Mouse (Mus musculus) neutrophil, adult 5-6 weeks (primary cell): ENCODE data around the gene Cst8. TPM values are rescaled to one million over a fixed set of nuclear protein-coding genes. Genes with fewer than 3 reads are reported as not detected.
A peak's percentile ranks its signal among the peaks of the same experiment; 100 is the strongest.
"Not testable (repeated sequence)": the region's sequence is repeated elsewhere in the genome, so short reads cannot be mapped to it uniquely, and the experiment has no call there.

Source experiments
- ATAC-seq: fragments of 151-379, 151-347 bp; 2 replicates; pipeline ENCODE4 v1.8.0; 2017; ENCODE audit warnings: mild to moderate bottlenecking, moderate TSS enrichment; ENCODE audit not compliant: insufficient number of reproducible peaks, poor library complexity, low FRiP score, severe bottlenecking; ENCODE audit errors: extremely low read depth
- total RNA-seq: library from RNA; stranded (forward); fragments of 200-1000 nt; gene quantifications from 2 replicates; pipeline ENCODE4 v1.2.3, GENCODE M21; 2017

The Cst8 gene
- total RNA-seq, result not detected in 2 replicates

DNA sequence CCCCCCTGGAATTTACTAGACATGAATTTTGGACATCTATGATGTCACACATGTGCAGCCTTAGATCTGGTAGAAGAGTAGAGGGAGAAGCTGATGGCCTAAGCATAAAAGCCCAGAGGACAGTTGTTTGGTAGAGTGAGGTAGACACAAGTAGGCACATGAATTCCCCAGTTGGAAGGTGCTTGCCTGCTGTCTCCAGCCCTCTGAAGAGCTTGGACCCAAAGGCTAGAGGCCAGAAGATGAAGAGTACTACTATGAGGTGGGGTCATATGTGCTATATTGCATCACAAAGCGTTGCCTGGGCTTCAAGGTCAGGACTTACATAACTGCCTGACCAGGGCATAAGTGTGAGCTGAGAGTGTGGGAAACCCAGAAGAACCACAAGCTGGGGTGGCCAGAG, at the start of gene Cst8:
Cst8 (plus strand) TSS at position 301 of the 400 bp plus-strand sequence.
- ATAC-seq, result no peak

DNA sequence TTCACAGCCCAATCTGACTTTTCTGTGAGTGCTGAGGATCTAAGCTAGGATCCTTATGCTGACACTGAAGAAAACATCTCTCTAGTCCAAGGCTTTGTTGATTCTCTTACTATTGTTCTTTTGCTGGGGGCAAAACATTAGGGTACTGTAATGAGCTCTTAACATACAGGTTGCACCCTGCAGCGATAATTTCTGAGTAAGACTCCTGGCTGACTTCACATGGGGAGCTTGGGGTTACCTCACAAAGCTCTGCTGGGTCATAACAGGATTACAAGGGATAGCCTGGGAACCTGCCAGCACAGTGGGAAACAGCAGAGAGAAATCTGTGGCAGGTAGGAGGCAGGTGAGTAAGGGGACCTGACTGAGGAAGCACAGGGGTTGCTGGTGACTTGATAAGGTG, 48.5 kb upstream of the Cst8 start, which contains the start of gene Cstl1:
Cstl1 (plus strand) TSS at position 301 of the 400 bp plus-strand sequence.
- no peak for ATAC-seq

DNA sequence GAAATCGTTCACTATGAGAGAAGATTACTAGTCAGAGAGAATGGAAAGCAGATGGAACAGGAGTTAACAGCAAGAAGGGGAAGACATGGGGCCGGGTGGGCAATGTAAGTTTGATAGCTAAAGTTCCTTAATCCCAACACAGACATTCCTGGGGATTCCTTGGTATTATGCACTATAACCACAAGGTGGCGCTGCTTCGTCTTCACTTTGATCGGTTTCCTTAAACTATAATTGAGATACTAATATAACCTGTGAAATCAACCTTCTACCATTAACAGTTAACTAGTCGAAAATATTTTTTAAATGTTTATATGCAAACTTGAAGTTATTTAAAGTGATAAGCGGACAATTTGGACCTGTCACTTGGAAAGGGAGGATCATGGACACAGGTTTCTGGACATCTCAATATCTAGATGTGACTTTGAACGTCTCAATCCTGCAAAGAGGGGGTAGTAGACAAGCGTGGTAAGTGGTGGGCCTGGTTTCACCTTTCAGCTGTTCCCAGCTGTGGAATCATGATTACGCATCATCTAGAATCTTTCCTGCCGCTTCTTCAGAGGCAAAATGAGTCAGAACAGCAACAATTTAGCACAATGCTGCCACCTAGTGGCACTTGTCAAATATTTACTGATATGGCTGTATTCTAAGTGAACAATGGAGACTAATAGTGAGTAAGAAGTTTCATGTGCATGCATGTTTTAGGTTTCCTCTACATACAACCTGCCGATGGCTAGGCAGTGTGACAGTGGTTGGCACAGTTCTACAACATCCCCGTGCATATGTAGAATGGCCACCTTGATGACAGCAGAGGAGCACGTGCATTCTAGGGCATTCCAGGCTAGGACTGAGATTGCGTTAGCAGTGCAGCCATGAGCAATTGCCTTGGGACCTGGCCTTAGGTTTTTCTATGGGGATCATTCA, 46.4 kb upstream of the Cst8 start:
- ATAC-seq, result peak; percentile 88

- no peak for ATAC-seq
These were observed 44.2 kb upstream of the Cst8 start for GRCm38 (mm10) chr2:148754310-148754846.

DNA sequence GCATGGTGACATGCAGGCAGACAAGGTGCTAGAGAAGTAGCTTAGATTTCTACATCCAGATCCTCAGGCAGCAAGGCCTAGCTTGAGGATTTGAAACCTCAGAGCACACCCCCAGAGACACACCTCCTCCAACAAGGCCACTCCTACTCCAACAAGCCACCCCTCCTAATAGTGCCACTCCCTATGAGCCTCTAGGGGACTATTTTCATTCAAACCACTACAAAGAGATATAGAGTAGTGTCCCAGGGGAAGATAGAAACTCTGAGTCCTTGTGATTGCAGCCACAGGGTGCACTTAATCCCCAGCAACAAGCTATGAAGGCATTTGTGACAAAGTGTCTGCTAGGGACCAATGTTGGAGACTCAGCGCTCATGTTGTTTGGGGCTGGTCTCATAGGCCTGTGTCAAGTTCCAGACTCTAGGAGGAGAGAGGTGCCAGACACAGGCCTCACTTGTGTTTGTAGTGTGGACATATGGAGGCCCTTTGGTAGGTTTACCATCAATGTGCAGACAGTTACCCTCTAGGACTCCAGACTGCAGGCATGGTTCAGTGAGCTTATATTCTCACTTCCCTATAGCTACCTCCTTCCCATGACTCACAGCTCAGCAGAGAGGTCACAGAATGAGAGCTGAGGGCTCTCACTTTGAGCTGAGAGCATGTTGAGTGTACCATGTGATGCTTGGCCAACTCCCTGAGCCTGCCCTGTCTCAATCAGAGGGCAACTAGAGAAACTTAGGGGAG, 34.8 kb upstream of the Cst8 start:
- peak; percentile 99 for ATAC-seq

- not testable (repeated sequence) for ATAC-seq
These were observed 27.2 kb upstream of the Cst8 start, which contains the start of gene Cst11 for GRCm38 (mm10) chr2:148771397-148771796. TSS of gene Cst11 (minus strand) at chr2:148771497.

DNA sequence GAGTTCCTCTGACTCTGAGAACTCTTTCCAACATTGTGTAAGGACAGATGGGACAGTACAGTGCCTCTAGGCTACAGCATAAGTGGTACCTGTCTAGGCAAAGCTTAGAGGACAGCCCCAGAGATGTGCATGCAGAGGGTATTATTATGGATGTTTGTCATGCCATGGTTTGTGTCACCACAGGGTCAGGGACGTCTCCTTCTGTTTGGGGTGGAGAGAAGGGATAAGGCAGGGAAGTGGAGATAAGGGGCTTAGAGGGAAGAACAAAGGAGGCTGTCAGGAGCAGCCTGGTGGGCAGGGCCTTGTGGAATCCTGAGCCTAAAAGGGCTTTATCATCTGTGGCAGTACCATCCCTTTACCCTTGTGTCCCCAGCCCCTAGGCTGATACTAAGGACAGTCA, 16.9 kb upstream of the Cst8 start, which contains the start of gene 8030411F24Rik:
8030411F24Rik (plus strand) TSS at position 301 of the 400 bp plus-strand sequence.
- no peak for ATAC-seq

DNA sequence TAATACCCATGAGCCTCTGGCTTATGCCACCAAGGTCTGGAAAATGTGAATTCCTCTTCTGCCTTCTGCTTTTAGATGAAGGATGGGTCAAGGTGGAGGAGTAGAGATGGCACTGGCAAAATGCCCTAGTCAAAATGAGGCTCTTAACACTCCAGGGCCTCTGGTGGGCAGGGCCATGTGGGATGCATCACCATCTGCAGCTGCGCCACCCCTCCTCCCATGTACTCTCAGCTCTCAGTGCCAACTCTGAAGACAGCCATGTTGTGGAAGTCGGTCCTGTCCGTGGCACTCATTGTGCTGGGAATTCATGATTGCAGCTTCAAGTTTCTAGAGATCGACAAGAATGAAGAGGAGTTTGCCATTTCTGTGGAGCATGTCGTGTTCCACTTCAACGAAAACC, 9.4 kb upstream of the Cst8 start, which contains the start of gene Cst12:
Cst12 (plus strand) TSS at position 220 of the 400 bp plus-strand sequence.
- ATAC-seq, result no peak

DNA sequence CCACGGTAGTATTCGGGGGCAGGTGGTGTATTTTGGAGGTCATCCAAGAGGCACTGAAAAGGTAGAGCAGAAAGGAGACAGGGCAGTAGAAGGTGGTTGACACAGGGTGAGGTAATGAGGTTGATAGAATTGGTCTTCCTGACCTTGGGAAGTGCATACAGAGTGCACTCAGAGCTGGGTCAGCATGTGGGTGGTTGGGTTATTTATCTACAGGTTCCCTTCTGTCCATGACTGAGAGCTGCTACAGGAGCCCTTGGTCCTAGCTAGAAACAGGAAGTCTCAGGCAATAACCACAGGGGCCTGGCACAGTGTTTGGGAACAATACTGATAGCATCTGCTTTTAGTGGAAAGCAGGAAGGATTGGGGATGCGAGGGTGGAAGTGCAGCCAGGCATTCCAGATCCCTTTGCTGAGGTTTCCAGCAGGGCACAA, 2.9 kb downstream of the Cst8 start:
- ATAC-seq, result no peak

DNA sequence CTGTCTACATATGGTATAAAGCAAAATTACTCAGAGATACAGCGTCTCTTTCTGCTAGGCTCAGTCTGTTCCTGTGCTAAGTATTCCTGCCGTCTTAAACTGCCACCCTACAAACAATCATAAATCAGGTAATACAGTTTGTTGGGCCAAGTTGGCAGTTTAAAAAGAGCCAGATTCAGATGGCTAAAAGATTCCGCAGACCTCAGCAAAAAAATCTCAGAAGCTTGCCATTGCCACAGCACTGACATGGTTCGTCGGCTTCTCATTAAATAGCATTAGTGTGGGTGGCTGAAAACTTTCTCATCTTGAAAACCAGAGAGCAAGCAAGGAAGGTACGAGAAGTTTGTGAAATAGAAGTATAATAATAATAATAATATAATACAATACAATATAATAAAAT, 8.1 kb downstream of the Cst8 start:
- no peak for ATAC-seq

- ATAC-seq, result no peak
These were observed 21.3 kb downstream of the Cst8 start, which contains the start of gene Cst13 for GRCm38 (mm10) chr2:148819909-148820308. TSS of gene Cst13 (plus strand) at chr2:148820081.

- ATAC-seq, result no peak
These were observed 27.4 kb downstream of the Cst8 start for GRCm38 (mm10) chr2:148825986-148826385.

GRCm38 (mm10) chr2:148834912-148835311, 36.3 kb downstream of the Cst8 start, which contains the start of gene Cst9:
TSS of gene Cst9 (plus strand) at chr2:148835147.
- ATAC-seq, result no peak

DNA sequence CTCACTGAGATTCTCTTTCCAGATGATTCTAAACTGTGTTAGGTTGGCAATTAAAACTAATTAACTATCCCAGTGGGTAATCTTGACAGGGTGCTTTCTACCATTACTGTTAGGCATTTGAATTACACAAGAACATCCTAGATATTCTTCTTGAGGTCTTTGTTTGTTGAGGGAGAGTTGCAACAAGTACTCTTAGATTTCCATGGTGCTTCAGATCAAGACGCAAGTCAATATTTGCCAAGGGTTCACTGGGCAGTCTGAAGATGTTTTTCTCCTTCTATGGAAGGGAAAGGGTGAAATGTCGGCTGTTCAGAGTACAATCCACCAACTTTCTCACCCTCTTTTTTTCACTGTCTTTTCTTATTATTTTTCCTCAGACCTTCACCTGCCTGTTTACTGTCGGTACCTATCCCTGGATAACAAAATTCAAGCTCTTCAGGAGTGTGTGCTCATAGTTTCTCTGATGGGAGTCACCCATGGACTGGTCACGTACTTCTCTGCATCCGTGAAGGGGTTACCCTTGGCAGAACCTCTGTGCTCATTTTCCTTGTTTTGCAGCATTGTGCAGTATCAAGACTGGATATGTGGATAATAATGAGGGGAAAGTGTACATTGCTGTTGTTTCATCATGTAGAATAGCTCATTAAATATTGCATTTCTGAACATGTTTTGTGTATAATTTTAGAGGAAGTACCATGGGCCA, 39.6 kb downstream of the Cst8 start:
- no peak for ATAC-seq

GRCm38 (mm10) chr2:148839224-148839623, 40.6 kb downstream of the Cst8 start:
- ATAC-seq, result no peak

DNA sequence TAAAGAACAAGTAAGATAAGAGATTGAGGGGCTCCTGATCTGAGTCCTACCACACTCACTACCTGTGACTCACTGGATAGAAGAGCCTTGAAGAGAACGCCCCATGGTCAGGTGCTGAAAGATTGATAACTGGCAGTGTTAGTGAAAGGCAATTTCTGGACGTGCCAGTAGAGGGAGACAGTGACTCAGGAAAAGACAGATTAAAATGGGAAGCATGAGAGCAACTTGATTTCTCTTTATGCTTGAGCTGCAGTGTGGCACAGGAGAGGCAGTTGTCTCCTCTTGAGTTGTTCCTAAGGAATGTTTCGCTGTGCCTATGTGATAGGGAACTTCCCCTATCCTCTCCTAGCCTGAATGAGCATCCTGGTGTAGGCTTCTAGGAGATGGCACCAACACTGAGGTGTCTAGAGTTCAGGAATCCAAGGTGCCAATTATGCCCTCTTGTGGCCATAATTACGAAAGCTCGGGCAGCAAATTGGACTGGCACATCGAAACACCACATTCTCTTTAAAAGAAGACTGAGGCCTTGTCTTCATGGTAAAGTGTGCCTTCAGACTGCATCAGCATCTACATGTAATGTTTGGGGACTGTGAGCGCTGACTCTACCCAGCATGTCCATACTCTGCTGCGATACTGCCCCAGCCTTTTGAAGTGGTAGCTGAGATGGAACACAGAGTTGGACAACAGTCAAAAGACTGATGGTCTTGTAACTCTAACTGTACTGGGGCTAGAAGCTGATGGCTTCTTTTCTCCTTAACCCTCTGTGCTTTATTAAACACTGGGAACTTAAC, 52.7 kb downstream of the Cst8 start:
- peak; percentile 93 for ATAC-seq
